Mouse (Mus musculus) layer of hippocampus, postnatal 25 days (tissue): ENCODE results near the gene Wls. TPM values are rescaled to one million over a fixed set of nuclear protein-coding genes. Genes with fewer than 3 reads are reported as not detected.

Source experiments
- DNase-seq, 2 experiments: peaks; one replicate each; pipeline ENCODE4 v3.0.0; 2022; ENCODE audit warnings: mixed read lengths in 2 of 2, low spot score in 1 of 2; ENCODE audit errors: extremely low spot score in 1 of 2
- total RNA-seq, 2 experiments: library from RNA; stranded (reverse); gene quantifications; 2 replicates each; pipeline ENCODE4 v1.2.3; 2021

The Wls gene
- total RNA-seq, 2 experiments from 2014 or later, result 19.8 to 24.5 TPM

DNA sequence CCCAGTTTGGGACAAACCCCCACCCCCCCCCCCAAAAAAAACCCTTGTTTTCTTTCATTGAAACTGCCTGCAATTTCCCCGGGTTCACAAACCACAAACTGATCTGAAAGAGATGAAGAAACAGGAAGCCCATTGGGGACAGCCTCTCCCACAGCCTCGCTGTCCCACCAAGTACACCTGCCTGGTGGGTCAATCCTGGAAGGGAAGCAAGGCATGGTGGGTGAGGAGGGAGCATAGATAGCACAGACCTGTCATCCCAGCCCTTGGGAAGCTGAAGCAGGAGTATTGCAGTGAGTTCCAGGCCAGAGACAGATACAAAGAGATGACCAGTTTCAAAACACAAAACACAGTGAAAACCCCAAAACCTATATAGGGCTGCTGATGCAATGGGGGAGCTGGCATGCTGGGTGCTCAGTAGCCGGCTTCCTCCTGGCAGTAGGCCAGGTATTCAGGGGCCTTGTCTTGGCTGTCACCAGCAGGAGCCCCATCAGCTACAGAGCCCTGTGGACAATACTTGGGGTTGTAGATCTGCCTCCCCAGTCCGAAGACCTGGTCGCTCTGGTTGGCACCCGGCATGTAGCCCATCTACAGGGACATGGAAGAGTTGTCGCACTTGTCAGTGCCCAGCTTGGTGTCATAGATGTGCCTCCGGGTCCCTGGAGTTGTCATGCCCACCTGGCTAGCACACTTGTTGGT, 51.7 kb downstream of the Wls start:
- no peak for DNase-seq

DNA sequence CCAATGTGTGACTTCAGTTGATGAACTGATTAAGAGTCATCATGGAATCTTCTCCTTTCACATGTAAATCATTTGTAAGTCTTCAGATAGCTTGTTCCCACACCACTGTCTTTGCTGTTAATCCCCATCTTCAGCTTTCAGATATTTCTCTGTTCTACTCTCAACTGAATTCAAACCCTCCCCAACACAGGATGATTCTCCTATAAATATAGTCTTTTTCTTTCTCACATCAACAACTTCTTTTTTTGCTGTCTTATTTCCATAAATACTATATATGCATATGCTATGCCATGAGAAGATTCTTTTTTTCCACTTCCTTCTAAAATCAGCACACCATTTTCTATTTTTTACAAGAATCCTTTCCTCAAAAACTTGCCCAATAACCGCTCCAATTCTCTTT, 67.9 kb downstream of the Wls start:
- DNase-seq, result no peak

DNA sequence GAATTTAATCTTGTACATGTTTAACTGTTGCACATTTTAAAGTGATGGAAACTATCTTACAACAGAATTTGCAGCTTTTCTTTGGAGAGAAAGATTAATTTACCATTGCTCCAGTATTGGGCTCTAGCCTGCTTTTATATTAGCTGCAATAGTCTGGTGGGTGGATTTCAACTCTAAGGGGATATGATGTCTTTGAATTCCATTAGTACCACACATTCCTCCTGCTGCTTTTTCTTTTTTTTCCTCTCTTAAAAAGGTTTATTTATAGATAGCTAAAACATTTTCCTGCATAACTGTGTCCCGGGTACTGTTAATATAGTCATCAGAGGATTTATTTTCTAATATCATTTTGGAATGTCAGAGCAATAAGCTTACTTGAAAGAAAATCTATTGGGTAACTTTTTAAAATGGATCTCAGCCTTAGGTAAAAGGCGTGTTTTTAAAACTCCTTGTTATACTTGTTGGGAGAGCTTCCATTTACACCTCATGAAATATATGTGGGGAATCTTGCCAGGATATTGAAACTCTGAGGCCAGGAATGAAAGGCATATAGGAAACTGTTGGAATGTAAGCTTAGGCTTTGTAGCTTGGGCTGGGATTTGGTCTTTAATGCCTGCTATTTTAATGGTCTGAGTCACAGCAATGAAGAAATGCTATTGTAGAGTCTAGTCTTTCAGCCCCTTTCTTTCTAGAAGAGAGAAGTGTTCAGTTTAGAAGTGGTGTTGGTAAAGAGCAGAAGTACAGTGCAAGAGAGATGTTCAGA, 78.0 kb downstream of the Wls start:
- DNase-seq, result no peak

Other genes with a start within 250 kb of the Wls start
- gene Rpe65, start 240.5 kb upstream of the Wls start, total RNA-seq, result under 1 TPM in 1 of 2 experiments, not detected in 1; 0.17 TPM